Mouse (Mus musculus) hindbrain, embryonic 11.5 days (tissue): ENCODE results near the gene Prkch. TPM values are rescaled to one million over a fixed set of nuclear protein-coding genes. Genes with fewer than 3 reads are reported as not detected.
"Not testable (repeated sequence)": the region's sequence is repeated elsewhere in the genome, so short reads cannot be mapped to it uniquely, and the experiment has no call there.

ENCODE experiments used
- ATAC-seq: fragments of 200-750 bp; cut with Nextera tagmentation; 2 replicates; pipeline ENCODE4 v1.8.0; 2017; ENCODE audit warnings: mild to moderate bottlenecking, moderate TSS enrichment, moderate library complexity; ENCODE audit not compliant: low FRiP score
- DNase-seq: peaks from one replicate; pipeline ENCODE4 v3.0.0-alpha.2; 2015; ENCODE audit warnings: low spot score
- H3K27ac ChIP-seq: fragments of 300-500 bp; sonication (generic); 2 replicates; pipeline ENCODE4 v1.5.1; 2014; ENCODE audit warnings: mild to moderate bottlenecking, low read depth, low read length
- H3K27me3 ChIP-seq: fragments of 300-500 bp; sonication (generic); 2 replicates; pipeline ENCODE4 v1.6.1; 2014; ENCODE audit warnings: mild to moderate bottlenecking, low read length, moderate library complexity, mixed read lengths; ENCODE audit not compliant: control insufficient read depth, insufficient read depth
- H3K36me3 ChIP-seq: fragments of 300-500 bp; sonication (generic); 2 replicates; pipeline ENCODE4 v1.6.1; 2014; ENCODE audit warnings: mild to moderate bottlenecking, low read length, moderate library complexity, mixed read lengths; ENCODE audit not compliant: control insufficient read depth, insufficient read depth
- H3K4me1 ChIP-seq: fragments of 300-500 bp; sonication (generic); replicated peaks from 2 replicates; pipeline ENCODE4 v1.6.1; 2014; ENCODE audit warnings: low read length, mixed read lengths; ENCODE audit not compliant: control insufficient read depth, insufficient read depth
- H3K4me2 ChIP-seq: fragments of 300-500 bp; sonication (generic); replicated peaks from 2 replicates; pipeline ENCODE4 v1.6.1; 2014; ENCODE audit warnings: mild to moderate bottlenecking, low read depth, low read length
- H3K4me3 ChIP-seq: fragments of 300-500 bp; sonication (generic); 2 replicates; pipeline ENCODE4 v1.5.1; 2014; ENCODE audit warnings: low read depth, low read length
- H3K9ac ChIP-seq: fragments of 300-500 bp; sonication (generic); 2 replicates; pipeline ENCODE4 v1.6.1; 2014; ENCODE audit warnings: low read depth, low read length
- H3K9me3 ChIP-seq: fragments of 300-500 bp; sonication (generic); 2 replicates; pipeline ENCODE4 v1.6.1; 2016; ENCODE audit warnings: low read length; ENCODE audit not compliant: control insufficient read depth
- WGBS: fragments of 180-500 bp; shearing (Covaris S2); extraction: QIAGEN DNeasy Blood & Tissue Kit; methylation state at CpG from one replicate; pipeline ENCODE4 v1.1.7; 2014; 5-methylcytosine and 5-hydroxymethylcytosine counted together
- polyA plus RNA-seq: library from polyadenylated mRNA; unstranded; fragments of >200 nt; fragmentation: Nextera tagmentation; extraction: Ambion mirVana; gene quantifications from 2 replicates; pipeline ENCODE4 v1.2.1, GENCODE M21; 2014

Gene Prkch
- polyA plus RNA-seq, 1 experiment from 2014 or later: 10.5 TPM

DNA sequence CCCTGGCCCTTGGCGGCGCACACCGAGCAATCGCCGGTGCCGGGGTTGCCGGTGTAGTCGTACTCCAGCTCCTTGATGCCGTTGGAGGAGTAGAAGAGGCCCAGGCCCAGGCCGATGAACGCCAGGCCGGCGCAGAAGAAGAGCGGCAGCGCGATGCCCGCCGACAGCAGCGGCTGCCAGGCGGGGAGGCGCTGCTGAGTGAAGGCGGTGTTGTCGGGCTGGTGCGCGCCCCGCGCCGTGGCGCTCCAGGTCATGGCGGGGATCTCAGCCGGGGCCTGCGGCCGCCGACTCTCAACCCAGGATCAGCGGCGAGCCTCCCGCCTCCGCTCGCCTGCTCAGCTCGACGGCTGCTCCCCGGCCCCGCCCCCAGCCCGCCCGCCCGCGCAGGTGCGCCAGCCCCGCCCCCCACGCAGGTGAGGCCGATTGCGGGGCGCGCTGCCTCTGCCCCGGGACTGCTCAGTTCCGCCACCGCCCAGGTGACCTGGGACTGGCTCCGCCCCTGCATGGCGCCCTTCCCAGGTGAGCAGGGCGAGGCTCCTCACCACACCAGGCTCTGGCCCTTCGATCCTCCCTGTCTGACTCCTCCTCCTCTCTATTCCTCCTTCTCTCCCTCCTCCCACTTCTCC lies 38.4 kb upstream of the Prkch start, which contains the start of gene Tmem30b:
Tmem30b (minus strand) TSS at position 307 of the 626 bp plus-strand sequence.
- Histone ChIP-seq H3K9me3 (no peaks in the 10 kb centered on the region), H3K27me3 (peaks cover 52% of the 10 kb centered on the region), H3K4me3 (peak within 1 kb of the TSS; percentile 38), H3K36me3 (no peaks in the 10 kb centered on the region), H3K4me2 (peak within 1 kb of the TSS; percentile 53), H3K9ac (peak within 1 kb of the TSS; percentile 37; the same call in 1 of the 2 replicates), H3K27ac (no peak within 1 kb of the TSS), H3K4me1 (peaks cover 4% of the 10 kb centered on the region; the same call in 1 of the 2 replicates)
- peak; percentile 47; the same call in 1 of the 2 replicates for ATAC-seq
- WGBS: under 1% methylated on average over 39 of the region's 61 CpGs
- DNase-seq: no peak

DNA sequence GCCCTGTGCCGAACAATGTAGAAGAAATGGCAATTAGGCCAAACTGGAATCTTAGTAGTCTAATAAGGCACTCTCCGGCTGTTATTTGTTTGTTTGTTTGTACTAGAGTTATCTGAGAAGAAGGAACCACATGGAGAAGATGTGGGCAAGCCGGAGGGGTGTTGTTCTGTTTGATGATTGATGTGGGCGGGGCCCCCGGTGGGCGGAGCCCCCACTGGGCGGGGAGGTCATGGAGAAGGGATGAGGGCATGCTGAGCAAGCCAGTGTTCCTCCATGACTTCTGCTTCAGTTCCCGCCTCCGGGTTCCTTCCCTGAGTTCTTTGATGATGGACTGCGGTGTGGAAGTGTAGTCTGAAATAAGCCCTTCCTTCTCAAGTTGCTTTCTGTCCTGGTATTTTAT lies 37.0 kb upstream of the Prkch start:
- Histone ChIP-seq H3K9ac (no peak overlapping the region), H3K4me2 (no peak overlapping the region), H3K4me3 (no peak overlapping the region), H3K27me3 (peaks cover 51% of the 10 kb centered on the region), H3K27ac (no peak overlapping the region), H3K9me3 (no peaks in the 10 kb centered on the region), H3K36me3 (no peaks in the 10 kb centered on the region), H3K4me1 (peaks cover 4% of the 10 kb centered on the region; the same call in 1 of the 2 replicates)
- ATAC-seq (no peak), DNase-seq (no peak)
- WGBS: 32% methylated on average over 10 of the region's 10 CpGs

DNA sequence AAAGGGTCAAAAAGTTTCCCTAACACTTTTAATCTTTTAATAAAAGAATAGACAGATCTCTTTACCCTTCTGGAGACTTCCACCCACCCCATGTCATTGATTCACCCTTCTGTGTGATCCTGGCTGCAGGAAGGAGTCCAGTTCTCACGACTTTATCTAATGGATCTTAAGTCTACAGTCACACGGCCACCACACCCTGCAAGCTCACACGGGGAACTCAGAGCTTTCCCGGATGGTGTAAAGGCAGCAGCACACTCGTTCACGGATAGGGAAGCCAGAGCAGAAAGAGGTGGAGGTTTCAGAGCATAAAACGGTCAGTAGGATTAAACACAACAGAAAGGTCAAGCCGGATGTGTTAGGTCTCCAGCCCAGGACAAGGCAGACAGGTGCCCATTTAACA lies 36.3 kb upstream of the Prkch start:
- Histone ChIP-seq H3K4me1 (peaks cover 4% of the 10 kb centered on the region; the same call in 1 of the 2 replicates), H3K27me3 (peaks cover 52% of the 10 kb centered on the region), H3K9me3 (no peaks in the 10 kb centered on the region), H3K36me3 (no peaks in the 10 kb centered on the region), H3K4me3 (no peak overlapping the region), H3K4me2 (no peak overlapping the region), H3K9ac (no peak overlapping the region), H3K27ac (no peak overlapping the region)
- ATAC-seq: no peak
- DNase-seq: no peak
- 78% methylated on average over 8 of the region's 8 CpGs for WGBS

DNA sequence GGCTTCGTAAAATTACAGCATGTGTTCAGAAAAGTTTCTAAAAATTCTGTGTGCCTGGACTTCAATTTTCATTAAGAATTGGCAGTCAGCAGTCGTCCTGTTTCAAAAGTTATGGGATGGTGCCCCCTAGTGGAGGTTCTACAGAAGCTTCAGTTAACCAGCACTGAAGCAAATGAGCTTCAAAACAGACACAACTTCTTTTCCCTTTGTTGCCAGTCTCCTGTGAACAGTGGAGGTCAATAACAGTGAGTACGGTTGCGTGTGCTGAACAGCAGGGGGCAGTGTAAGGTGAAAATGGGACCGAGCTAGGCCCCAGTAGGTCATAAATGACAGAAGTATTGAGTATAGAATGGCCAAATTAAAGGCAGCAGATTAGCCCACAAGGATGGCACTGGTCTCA lies 30.4 kb upstream of the Prkch start:
- WGBS: 3% methylated on average over 5 of the region's 5 CpGs

DNA sequence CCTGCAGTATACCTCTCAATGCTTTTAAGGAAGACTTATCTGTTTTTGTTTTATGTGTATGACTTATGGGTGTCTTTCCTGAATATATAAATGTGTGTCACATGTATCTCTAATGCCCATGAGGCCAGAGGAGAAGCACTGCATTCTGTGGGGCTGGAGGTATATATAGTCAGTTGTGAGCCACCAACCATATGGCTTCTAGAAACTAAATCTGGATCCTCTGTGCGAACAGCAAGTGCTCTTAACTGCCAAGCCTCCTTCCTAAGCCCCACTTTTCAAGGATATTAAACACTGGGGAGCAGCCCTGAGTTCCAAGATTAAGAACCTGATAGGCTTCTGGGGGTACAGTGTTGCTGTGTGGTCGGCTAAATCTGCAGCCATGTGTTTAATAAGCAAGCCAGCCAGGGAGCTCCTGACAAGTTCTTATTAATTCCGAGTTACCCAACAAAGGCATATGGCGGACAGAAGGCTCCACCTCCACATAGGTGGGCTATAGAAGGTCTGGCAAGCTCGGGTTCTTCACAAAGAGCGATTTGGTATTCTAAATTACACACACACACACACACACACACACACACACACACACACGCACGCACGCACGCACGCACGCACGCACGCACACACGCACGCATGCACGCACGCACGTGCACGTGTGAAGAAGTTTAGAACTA lies 25.9 kb upstream of the Prkch start:
- Histone ChIP-seq H3K27ac (no peak overlapping the region), H3K4me1 (no peaks in the 10 kb centered on the region), H3K36me3 (no peaks in the 10 kb centered on the region), H3K9me3 (no peaks in the 10 kb centered on the region), H3K4me3 (no peak overlapping the region), H3K4me2 (no peak overlapping the region), H3K27me3 (no peaks in the 10 kb centered on the region), H3K9ac (no peak overlapping the region)
- DNase-seq (no peak), ATAC-seq (no peak)
- 78% methylated on average over 18 of the region's 20 CpGs for WGBS

More for the DNA sequence above, 30.4 kb upstream of the Prkch start:
- ATAC-seq: peak; percentile 68; the same call in 1 of the 2 replicates
- Histone ChIP-seq H3K9me3 (no peaks in the 10 kb centered on the region), H3K36me3 (no peaks in the 10 kb centered on the region), H3K4me1 (no peaks in the 10 kb centered on the region), H3K9ac (no peak overlapping the region), H3K27ac (no peak overlapping the region), H3K4me3 (no peak overlapping the region), H3K27me3 (peaks cover 7% of the 10 kb centered on the region; the same call in 1 of the 2 replicates), H3K4me2 (no peak overlapping the region)
- peak; percentile 84 for DNase-seq

DNA sequence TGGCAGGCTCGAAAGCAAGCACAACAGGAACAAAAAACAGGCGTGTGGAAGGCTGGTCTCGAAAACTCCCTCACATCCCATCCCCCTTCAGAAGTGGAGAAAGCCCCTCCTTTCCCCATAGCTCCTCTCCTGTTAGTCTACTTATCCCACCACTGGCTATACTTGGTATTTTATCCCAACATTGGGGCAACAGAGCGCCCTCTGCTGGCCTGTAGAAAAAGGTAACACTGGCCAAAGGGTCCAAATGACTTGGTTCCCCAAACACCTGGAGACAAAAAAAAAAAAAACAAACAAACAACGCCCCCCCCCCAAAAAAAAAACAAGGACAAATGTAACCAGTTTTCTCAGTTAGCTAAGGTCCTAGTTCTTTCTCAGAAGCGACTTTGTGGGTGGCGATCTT lies 24.5 kb upstream of the Prkch start:
- Histone ChIP-seq H3K9me3 (no peaks in the 10 kb centered on the region), H3K36me3 (no peaks in the 10 kb centered on the region), H3K4me1 (no peaks in the 10 kb centered on the region; the same call in 1 of the 2 replicates), H3K4me3 (no peak overlapping the region), H3K27ac (no peak overlapping the region), H3K4me2 (no peak overlapping the region), H3K9ac (no peak overlapping the region), H3K27me3 (no peaks in the 10 kb centered on the region)
- ATAC-seq: no peak
- 47% methylated on average over 7 of the region's 7 CpGs for WGBS
- DNase-seq: no peak

DNA sequence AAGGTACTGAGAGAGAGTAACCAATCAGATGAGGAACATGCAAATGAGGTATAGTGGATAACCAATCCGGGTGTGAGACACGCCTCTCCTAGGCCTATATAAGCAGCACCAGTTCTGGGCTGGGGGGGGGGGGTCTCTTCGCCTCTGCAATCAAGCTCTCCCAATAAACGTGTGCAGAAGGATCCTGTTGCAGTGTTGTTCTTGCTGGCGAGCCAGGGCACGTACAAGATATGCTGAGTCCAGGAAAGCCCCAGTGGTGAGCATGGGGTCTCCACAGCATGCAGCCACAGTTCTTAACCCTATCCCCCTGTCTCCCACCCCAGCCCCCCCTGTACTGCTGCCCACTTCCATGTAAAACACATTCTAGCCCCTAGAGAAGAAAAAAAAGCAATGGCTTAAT lies 21.5 kb upstream of the Prkch start:
- not testable (repeated sequence) for H3K27me3 ChIP-seq, ATAC-seq, H3K36me3 ChIP-seq, H3K9ac ChIP-seq, H3K4me1 ChIP-seq, DNase-seq, H3K27ac ChIP-seq, H3K4me3 ChIP-seq, H3K9me3 ChIP-seq, H3K4me2 ChIP-seq
- 81% methylated on average over 6 of the region's 6 CpGs for WGBS

DNA sequence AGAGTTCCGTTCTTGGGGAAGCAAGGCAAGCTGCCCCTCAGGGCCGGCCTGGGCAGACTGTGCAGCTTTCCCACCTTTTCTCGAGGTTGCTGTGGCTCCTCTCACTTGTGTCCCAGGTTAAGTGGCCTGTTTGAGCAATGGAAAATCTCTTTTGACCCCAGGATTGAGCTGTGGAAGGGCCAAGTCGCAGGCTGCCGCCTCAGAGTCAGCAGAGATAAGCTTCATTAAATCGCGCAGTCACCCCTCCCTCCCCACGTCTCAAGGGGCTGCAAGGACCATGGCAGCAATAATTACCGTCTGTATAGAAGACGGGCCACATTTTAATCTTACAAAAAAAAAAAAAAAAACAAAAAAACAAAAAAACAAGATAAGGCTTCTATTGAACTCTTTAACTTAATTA lies 20.4 kb upstream of the Prkch start:
- ATAC-seq (no peak), DNase-seq (no peak)
- Histone ChIP-seq H3K9me3 (no peaks in the 10 kb centered on the region), H3K27me3 (no peaks in the 10 kb centered on the region), H3K4me2 (no peak overlapping the region), H3K9ac (no peak overlapping the region), H3K4me1 (no peaks in the 10 kb centered on the region; the same call in 1 of the 2 replicates), H3K36me3 (no peaks in the 10 kb centered on the region), H3K27ac (no peak overlapping the region), H3K4me3 (no peak overlapping the region)
- 24% methylated on average over 10 of the region's 10 CpGs for WGBS
